Mouse (Mus musculus): Measurements from ENCODE around the gene Sox5. TPM values are rescaled to one million over a fixed set of nuclear protein-coding genes. Genes with fewer than 3 reads are reported as not detected.

Sox5 gene
- total RNA-seq, 2 experiments from 2014 or later, result 0.10 TPM; not detected in 1

GRCm38 (mm10) chr6:144503399-144504196, 278.2 kb downstream of the Sox5 start:
- no peak for ATAC-seq (replicated peaks; ENCODE audit: poor library complexity)

DNA sequence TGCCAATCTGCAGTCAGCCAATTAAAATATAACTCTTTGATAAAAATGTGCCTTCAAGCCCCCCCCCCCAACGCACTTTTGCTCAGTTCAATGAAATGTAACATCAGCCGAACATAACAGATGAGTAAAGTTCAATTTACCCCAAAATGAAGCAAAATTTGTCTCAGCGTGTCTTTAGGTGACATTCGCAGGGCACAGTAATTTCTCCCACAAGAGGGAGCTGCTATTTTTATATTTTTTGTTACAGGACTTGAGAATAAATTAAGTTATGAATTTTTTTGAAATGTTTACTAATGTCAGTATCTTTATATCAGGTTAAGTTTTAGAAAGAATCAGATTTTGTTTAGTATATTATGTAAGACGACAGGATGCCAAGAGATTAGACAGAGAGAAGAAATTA, 280.3 kb downstream of the Sox5 start:
- no peak for ATAC-seq (replicated peaks; ENCODE audit: poor library complexity)

DNA sequence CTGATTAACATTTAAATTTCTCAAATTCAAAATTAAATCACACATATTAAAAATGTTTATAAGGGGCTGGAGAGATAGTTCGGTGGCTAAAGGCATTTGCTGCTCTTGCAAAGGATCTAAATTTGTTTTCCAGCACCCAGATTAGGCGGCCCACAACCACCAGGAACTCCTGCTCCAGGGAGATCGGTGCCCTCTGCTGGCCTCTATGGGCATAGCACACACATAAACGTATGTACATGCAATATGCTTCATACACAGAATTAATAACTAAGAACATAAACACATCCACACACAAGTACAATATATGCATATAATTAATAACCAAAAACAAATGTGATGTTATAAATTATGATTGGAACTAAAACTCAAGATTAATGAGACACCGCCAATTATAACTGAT, 283.6 kb downstream of the Sox5 start:
- peak; percentile 48; the same call in 1 of the 2 replicates for ATAC-seq (replicated peaks; ENCODE audit: poor library complexity)

- no peak for ATAC-seq (replicated peaks; ENCODE audit: poor library complexity)
Measured at GRCm38 (mm10) chr6:144491761-144492415, 289.9 kb downstream of the Sox5 start.

- no peak for ATAC-seq (replicated peaks; ENCODE audit: poor library complexity)
Measured at GRCm38 (mm10) chr6:144490896-144491295, 290.9 kb downstream of the Sox5 start.

- ATAC-seq (replicated peaks; ENCODE audit: poor library complexity), result peak; percentile 63
Measured at GRCm38 (mm10) chr6:144485578-144485977, 296.2 kb downstream of the Sox5 start.

DNA sequence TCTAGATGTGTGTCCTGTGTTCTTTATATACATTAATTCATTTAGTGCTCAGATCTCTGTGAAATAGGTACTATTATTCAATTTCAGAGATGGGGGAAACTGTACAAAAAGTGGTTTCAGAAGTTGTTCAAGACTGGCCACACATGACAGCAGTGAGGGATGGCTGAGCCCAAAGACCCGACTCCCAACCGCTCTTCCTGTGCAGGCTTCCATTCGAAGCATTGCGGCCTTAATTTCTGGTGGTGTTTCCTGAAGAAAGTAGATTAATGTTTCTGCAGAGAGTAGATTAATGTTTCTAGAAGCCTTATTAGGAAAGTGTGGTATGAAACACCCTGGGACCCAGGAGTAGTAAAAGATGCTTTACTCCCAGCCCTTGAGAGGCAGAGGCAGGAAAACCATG, 298.6 kb downstream of the Sox5 start:
- ATAC-seq (replicated peaks; ENCODE audit: poor library complexity), result peak; percentile 70

DNA sequence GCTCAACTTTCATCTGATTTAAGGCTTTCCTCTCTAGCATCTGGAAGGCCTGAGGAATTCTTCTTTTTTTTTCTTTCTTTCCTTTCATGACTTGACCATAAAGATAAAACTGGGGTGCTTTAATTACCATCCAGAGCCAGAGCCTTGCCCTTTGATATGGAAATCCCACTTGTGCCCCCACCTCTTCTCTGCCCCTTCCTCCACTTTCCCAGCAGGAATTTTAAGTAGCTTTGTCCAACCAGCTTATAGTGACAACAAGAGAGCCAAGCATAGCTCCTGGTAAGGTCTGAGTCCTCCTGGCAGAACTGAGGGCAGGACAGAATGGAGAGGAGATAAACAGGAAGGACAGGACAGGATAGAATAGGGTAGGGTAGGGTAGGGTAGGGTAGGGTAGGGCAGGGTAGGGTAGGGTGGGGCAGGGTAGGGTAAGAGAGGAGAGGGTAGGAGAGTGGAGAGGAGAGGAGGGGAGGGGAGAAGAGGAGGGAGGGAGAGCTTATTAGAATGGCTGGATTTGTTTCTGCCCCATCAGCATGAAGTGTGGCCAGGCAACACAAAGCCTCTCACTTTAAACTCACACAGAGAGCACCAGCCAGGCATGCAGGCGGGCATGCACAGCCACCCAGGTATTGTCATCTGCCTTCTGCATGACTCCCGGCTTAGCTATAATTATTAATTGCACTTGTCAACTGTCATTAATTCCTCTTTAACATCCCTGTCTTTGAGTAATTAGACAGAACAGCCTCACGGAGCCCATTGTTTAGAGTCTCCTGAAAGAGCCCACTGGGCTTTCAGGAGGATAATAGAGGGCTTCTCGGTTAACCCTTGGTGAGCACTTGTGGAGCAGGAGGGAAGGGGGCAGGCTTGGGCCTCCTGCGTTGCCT, 300.9 kb downstream of the Sox5 start:
- no peak for ATAC-seq (replicated peaks; ENCODE audit: poor library complexity)

- ATAC-seq (replicated peaks; ENCODE audit: poor library complexity), result no peak
Measured at GRCm38 (mm10) chr6:144479861-144480260, 301.9 kb downstream of the Sox5 start.

- ATAC-seq (replicated peaks; ENCODE audit: poor library complexity), result no peak
Measured at GRCm38 (mm10) chr6:144477287-144478064, 304.3 kb downstream of the Sox5 start.

DNA sequence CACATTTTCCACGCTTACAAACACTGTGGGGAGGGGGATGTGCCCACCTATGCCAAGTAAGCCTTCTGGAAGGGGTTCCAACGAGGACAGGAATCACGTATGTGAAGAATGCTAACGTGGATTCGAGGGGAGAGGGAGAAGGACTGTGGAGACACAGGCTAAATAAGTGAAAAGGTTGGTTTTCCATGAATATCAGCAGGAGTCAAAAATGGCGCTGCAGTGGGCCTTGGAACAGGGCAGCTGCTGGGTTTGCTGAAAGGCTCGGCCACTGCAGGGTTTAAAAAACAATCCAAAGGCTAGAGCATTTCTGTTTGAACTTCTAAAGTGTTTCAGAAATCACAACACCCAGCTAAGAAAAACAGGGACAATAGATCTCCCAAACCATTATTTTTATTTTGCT, 308.3 kb downstream of the Sox5 start:
- no peak for ATAC-seq (replicated peaks; ENCODE audit: poor library complexity)

DNA sequence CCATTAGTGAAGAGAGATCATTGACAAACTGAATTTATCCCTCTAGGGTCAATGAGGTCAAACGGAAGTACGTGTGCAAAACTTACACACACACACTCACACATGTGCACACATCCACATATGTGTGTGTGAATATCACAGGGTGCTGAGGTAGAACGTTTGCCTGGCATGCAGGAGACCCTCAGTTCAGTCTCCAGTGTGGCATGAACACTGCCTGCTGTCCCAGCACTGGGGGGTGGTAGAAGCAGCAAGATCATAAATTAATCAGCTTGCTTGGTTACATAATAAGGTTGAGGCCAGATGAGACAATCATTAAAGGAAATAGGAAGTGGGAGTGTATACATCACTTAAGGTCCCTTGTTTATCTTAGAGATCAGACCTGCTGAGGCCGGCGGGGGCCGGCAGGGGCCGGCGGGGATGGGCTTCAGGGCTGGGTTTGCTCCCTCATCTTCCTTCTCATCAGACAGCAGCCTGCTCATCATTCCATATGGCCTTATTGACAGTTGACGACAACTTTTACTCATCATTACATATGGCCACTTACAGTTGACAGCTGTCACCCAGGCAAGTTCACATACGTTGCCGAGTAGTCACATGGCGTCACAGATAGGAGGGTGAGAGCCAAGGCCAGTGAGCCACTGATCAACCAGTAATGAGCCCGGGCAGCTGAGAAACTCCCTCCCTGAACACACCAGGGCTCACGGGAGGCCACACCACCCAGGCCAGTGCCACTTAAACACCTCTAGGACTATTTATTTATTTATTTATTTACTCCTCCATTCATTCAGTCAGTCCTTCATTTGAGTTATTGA, 309.5 kb downstream of the Sox5 start:
- ATAC-seq (replicated peaks; ENCODE audit: poor library complexity), result peak; percentile 44

GRCm38 (mm10) chr6:144466711-144467110, 315.1 kb downstream of the Sox5 start:
- no peak for ATAC-seq (replicated peaks; ENCODE audit: poor library complexity)

DNA sequence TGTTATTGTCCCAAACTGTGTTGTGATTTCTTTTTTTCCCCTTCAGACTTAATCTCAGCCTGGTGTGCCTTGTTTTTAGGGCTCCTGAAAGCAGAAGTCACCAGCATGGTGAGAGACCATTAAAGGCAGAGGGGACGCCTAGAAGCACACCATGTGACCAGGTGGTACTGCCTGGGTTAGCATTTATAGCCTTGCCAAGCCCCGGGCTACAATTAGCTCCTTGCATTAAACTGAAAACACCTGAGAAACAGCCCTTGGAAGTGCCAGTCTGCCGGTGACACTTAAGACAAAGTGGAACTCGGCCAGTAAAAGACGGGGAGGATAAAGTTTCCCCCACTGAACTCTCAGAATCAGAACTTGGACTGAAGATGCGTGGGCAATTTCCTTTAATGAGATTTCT, 318.1 kb downstream of the Sox5 start:
- ATAC-seq (replicated peaks; ENCODE audit: poor library complexity), result no peak; the same call in 1 of the 2 replicates

DNA sequence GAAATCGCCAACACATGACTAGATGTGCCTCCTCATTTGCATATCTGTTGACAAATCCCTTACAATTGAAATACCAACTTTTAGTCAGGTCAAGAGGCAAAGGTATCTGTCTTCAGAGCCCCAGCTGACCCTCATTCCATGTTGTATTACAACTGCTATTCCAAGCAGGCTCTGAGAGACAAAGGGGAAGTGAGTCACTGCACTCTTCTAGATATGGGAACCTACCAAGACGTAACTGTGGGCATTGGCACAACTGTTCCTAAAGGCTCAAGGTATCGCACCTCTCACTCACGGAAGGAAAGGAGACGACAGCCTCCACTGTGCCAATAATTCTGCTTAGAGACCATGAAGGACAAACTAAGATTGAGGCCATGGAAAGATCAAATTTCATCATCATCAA, 318.5 kb downstream of the Sox5 start:
- peak; percentile 84 for ATAC-seq (replicated peaks; ENCODE audit: poor library complexity)

DNA sequence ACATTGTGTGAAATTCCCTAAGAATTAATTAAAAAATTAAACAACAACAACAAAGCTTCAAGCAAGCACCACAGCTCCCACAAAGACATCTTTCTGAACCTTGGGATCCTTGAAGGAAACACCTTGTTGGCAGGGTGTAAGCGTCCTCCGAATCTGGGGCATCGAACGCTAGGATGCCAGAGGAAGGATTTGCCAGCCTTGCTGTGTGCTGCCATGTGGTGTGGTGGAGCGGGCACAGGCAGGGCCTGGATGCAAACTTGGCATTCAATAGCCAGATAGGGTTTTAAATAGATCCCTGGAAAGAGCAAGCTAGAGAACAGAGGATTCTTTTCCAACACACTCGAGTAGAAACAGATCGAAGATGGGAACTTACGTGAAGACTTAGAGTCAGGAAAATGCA, 322.3 kb downstream of the Sox5 start:
- ATAC-seq (replicated peaks; ENCODE audit: poor library complexity), result no peak

DNA sequence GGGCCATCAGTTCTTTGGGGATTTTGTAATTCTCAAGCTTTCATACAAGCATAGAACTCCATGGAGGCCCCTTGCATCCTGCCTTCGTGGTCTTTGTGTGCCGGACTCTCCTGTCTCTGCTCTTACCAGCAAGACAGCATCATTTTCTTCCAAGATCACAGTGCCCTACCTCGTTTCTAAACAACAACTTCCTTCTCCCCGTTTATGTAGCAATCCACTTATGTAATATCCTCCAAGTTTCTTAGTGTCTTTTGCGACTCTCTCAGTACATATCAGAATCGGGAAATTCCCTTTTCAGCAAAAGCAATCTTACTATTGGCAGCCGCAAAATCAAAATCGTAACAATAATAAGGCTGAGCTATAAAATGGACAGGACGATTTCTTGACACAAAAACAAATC, 324.3 kb downstream of the Sox5 start:
- ATAC-seq (replicated peaks; ENCODE audit: poor library complexity), result peak; percentile 82

GRCm38 (mm10) chr6:144454291-144455276, 327.2 kb downstream of the Sox5 start:
- no peak for ATAC-seq (replicated peaks; ENCODE audit: poor library complexity)

GRCm38 (mm10) chr6:144453605-144454004, 328.2 kb downstream of the Sox5 start:
- ATAC-seq (replicated peaks; ENCODE audit: poor library complexity), result no peak
